Mouse (Mus musculus) mature B cell (primary cell): ENCODE data around the gene Tbx21.

Experiments used
- in situ Hi-C: fragments of 300-500 bp; cut with MboI; formaldehyde crosslinking; loops from 2 replicates; pipeline ENCODE4 v1.14.3; 2019

The Tbx21 gene

DNA sequence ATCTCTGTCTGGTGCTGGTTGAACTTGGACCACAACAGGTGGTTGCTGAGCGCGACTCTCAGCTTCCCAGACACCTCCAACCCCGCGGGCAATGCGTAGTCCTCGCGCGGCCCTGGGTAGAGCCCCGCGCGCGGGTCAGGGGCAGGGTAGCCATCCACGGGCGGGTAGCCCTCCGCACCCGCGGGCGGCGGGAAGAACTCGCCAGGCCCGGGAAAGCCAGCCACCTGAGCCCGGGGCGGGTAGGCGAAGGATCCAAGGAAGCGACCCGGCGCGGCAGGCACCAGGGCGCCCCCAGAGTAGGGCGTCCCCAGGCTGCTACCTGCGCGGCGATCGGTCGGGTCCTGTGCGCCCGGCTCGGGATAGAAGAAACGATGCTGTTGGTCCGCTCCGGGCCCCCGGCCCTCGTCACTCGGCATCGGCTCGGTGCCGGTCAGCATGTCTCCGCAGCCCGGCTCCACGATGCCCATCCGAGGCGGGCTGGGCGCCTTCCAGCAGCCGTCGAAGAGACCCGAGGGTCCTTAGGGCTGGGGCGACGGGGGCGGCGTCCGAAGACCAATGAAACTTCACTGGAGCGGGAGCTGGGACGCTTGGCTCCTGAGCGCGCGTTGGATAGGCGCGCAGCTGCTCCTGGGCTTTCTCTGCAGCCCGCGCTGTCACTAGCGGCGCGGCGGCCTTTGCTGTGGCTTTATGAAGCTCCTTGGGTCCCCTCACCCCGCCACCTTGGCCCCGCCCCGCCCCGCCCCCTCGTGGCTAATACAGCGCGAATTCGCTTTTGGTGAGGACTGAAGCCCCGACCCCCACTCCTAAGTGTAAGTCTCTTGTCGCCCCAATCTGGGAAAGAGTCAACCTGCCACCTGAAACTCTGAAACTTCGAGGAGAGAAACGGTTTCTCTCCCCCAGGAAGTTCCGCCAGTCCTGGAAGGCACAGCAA lies at the start of gene Tbx21:
Tbx21 (minus strand) TSS at position 661 of the 931 bp plus-strand sequence.
- in situ Hi-C loops, result loop anchor here (5.0 kb wide), 1 partner anchor 32 kb away; no protein-coding TSS in a partner anchor

DNA sequence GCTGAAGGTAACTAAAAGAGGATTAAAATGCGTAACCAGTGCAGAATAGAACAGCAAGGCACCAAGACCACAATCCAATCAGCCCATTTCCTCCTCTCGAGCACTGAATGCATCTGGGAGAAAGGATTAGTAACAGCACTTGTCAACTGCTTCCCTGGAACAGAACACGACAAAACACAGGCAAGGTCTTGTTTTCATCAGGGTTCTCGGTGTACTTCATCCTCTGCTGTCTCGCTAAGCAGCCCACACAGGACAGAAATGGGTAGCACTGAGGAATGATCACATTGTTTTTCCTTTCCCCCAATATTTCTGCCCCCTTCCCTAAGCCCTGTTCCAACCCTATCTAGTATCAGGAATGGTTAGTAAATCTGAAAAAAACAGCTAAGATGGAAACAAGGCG lies 45.2 kb upstream of the Tbx21 start:
- in situ Hi-C loops, result no loop called here

DNA sequence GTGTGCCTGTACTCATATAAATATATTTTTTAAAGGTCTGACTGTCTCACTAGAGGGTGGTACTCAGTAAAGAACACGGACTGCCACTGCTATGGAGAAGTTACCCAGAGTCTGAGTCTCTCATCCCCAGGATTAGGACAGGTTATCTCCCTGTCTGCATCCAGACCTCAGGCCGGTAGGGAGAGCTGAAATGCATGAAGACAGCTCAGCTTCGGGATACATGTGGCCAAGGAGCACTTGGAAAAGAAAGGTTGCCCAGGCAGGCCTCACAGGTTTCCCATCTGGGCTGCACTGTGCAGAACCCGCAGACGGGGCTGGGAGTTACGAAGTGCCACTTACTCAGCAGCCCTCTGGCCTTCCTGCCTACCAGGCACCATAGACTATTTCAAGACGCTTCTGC lies 41.9 kb upstream of the Tbx21 start:
- in situ Hi-C loops, result no loop called here

DNA sequence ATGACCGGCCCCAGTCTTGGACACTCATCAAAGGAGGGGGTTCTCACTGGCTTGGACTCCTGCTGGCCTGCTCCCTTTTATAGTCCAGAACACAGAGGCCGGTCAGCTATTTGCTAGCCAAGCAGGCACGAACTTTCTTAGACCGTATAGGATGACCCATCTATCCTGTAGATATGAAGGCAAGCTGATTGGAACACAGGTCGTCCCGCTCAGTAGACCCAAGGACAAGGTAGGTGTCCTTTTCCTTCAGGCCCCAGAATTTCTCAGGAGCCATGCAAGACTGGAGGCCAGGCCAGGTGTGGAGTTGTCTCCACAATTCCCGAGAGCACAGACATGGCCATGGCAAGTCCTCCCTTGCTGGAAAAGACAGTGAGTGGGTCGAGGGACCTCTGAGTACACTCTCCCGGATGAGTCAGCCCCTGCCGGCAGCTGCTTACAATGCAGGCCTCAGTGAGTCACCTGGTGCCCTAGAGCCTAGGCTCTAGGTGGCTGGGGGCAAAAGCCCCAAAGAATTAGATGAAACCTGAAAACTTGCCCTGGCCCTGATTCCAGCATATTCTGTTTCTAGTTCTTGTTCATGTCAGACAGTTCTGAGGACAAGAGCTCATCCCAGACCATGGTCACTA lies 37.6 kb upstream of the Tbx21 start:
- in situ Hi-C loops, result no loop called here

DNA sequence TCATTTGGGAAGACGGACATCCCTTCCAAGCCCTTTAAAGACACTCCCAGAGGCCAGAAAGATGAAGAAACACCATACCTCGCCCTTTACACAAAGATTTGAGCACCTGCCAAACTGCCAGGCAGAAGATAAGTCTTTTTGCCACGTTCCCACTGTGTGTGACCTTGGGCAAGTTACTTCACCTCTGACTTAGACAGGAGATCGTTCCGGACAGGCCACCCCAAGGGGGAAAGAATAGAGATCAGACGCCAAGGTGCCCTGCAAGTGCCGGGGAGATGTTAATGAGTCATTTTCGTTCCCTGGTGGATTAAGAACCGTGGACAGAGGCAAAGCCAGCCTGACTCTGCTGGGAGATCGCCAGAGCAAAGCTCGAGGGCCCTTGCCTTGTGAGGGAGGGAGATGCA lies 36.9 kb upstream of the Tbx21 start:
- in situ Hi-C loops, result no loop called here

DNA sequence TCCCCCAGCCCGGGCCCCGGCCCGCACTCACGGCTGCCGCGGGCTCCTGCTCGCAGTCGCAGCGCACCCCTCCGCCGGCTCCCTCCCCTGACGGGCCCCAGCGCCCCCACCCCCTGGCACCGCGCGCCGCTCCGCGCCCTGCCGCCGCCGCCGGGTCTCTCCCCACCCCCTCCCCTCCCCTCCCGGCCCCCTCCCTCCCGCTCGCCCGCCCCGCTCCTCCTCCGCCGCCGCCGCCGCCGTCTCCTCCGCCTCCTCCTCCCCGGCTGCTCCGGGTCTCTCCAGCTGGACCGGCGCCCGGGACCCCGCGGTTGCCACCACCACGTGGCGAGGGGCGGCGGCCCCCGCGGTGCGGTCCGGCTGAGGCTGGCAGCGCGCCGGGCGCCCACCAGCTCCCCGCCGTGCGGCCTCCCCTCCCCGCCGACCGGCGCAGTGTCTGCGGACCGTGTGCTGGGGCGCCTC lies 36.2 kb upstream of the Tbx21 start, which contains the start of gene Tbkbp1:
Tbkbp1 (minus strand) TSS at position 153 of the 459 bp plus-strand sequence.
- in situ Hi-C loops, result no loop called here

DNA sequence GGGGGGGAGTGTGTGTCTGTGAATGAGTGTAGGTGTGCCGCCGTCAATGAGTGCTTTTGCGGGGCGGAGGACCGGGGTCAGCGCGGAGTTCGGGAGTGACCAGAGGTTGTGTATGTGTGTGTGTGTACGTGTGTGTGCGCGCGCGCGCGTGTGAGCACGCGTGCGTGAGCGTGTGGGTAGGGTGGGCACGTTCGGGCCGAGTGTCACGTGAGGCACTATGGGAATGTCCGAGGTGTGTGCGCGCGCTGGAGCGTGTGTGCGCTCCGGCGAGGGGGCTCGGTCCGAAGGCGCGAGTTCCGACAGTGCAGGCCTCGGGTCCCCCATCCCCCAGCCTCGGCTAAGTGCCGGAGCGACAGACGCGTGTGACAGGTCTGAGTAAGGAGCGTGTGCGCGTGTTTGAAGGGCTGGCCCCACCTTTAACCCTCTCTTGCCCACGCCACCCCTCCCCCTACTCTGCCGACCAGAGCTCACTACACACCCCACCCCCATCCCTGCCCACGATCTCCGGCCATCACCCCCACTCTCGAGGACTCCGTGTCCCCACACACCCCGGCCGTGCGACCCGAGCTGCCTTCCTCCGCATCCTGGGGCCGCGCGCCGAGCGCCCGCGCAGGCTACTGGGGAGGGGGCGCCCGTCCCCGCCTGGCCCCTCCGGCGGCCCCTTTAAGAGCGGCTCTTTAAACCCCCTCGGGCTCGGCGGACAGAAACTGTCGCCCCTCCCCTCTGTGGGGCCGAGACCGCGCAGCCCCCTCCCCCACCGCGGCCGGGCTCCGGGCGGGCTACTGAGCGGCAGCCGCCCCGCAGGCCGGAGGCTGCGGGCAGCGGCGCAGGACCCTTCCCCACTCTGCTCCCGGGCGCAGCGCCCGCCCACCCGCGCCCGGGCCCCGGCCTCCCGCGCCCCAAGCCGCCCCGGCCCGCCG lies 35.5 kb upstream of the Tbx21 start:
- in situ Hi-C loops, result no loop called here

DNA sequence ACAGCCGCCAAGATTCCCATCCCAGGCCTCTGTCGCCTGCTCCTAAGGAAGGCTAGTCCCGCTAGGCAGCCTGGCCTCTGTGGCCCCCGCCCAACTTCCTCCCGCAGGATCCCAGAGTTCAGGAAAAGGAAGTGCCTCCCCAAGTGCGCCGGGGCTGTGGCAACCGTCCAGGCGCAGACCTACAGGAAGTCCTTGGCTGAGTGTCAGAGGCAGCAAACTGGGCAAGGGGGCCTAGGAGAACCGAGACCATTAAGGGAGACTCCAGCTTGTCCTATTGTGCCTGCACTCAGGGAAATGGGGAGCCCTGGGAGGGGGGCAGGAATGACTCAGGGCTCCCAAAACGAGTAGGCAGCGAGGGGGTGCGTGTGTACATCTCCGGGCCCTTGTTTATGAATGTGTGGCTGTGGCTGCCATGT lies 34.9 kb upstream of the Tbx21 start:
- in situ Hi-C loops, result loop anchor here (5.0 kb wide), 1 partner anchor 38 kb away; no protein-coding TSS in a partner anchor

DNA sequence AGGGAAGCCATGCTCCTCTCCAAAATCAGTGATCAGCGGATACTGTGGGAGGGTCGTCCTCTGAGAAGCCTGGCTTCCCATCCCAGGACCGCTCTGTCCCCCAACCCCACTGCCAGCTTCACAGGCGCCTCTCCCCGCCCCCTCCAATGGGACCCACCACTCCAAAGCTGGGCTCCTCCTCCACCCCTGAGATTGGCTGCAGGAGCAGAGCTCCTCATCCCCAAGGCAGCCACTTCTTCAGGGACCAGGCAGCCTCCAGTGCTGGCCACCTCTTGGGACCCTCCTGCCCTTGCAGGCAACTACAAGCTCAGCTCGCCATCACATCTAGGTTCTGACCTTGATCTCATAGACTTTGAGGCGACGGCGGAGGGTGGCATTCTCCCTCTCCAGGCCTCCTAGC lies 33.9 kb upstream of the Tbx21 start:
- in situ Hi-C loops, result loop anchor here (5.0 kb wide), 1 partner anchor 37 kb away; no protein-coding TSS in a partner anchor

DNA sequence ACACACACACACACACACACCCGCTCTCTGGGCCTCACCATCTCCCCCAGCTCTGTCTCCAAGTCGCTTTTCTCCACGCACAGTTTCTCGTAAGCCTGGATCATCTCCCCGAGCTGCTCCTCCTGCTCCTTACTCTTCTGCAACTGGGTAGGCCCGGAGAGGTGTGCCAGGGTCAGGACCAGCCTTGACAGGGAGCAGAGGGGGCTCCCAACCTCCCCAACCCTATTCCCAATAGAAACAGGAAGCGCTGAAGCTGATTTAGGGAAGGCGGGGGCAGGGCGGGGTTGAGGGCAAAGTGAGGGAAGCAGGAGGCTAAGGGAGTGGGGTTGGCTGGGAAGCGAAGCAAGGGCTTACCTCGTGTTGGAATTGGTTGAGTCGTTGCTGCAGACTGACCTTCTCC lies 33.5 kb upstream of the Tbx21 start:
- in situ Hi-C loops, result loop anchor here (5.0 kb wide), 1 partner anchor 36 kb away; no protein-coding TSS in a partner anchor

DNA sequence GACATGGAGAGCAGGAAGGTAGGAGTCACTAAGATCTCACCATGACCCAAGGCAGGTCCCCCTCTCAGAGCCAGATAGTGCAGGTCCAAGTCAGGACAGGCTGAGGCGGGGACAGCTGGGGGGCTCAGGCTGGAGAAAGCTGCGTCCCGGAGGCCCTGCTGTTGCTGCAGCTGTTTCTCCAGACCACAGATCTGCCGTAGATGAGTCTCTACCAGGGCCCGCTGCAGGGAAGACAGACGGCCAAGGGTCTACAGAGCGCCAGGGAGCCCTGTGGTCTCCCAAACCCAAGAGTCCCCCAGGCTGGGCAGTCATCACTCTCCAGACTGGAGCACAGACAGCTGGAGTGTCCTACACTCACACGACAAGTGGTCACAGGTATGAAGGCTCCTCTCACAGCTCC lies 32.2 kb upstream of the Tbx21 start:
- in situ Hi-C loops, result loop anchor here (5.0 kb wide), 1 partner anchor 35 kb away; no protein-coding TSS in a partner anchor

DNA sequence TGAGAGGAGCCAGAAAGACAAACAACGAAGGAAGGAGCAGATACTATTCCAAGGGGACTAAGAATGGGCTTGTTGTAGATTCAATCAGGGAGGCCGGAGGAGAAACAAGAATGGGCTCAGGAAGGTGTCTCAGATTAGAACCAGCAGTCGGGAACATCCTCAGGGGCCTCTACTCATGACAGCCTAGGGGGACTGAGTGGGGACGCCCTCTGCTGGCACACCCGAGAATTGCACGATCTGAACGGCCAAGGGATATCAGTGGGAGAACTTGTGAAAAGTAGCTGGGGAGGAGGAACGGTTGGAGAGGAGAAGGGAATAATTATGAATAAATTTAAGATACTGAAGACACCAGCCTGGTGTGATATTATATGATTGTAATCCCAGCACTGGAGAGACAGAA lies 31.6 kb upstream of the Tbx21 start:
- in situ Hi-C loops, result loop anchor here (5.0 kb wide), 1 partner anchor 34 kb away; no protein-coding TSS in a partner anchor

DNA sequence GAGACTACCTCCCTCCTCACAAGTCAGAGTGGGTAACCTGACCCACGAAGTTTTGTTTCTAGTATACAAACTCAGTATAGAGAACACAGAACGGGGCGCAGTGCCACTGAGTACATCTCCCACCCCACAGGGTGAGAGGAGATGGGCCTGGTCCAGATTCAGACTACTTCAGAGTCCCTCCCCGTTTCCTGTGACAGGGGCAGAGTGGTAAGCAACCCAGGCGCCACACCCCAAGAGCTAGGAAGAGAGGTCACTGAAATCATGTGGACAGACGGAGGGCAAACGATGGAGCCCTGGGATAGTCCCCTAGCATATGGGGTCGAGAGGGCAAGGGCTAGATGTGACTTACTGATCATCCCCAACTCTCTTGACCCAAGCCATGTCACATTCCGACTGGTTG lies 30.8 kb upstream of the Tbx21 start:
- in situ Hi-C loops, result loop anchor here (5.0 kb wide), 1 partner anchor 34 kb away; no protein-coding TSS in a partner anchor

DNA sequence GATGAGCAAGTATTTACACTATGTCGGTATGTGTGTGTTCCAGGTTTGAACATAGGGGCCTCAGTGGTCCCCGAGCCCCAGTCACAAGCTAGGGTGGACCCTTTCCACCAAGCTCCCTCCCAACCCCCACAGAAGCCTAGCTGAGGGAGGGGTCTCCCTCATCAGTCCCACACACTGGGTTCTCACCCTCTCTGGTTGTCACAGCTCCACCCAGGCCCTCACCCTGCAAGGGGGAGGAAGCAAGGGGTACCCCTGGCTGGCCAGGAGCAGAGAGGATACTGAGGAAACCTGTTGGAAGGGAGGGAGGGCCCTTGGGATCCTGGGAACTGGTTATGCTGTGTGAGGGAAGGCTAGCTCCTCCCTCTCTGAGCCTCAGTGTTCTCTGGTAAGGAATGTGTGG lies 30.2 kb upstream of the Tbx21 start:
- in situ Hi-C loops, result loop anchor here (5.0 kb wide), 1 partner anchor 33 kb away; no protein-coding TSS in a partner anchor

DNA sequence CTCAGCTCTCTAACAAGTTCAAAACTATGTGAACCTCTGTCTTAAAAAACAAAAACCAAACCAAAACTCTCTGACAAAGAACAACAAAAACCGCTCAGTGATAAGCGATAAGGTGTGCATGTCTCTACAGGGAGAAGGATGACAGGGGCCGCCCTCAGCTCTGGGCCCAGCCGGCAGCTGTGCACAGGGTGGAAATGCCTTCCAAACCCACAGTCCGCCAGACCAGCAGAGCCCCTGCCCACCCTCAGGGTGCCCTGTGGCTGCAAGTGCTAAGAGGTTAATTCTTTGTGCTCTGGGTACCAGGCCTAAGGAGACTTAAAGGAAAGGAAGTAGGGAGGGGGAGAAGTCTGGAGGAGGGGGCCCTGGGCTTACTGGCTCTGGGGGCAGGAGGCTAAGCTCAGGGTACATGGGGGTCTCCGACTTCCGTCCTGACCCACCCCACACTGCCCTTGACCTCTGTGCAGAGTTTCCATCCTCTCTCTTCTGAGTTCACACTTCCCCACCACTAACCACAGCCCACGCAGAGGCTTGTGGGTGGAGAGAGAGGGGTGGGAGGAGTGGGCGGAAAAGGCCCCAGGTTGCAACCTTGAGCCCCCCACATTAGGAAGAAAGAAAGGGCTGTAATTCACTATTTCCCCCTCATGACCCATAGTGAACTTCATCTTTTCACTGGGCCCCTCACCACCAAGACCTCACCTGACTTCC lies 28.2 kb upstream of the Tbx21 start:
- in situ Hi-C loops, result no loop called here

DNA sequence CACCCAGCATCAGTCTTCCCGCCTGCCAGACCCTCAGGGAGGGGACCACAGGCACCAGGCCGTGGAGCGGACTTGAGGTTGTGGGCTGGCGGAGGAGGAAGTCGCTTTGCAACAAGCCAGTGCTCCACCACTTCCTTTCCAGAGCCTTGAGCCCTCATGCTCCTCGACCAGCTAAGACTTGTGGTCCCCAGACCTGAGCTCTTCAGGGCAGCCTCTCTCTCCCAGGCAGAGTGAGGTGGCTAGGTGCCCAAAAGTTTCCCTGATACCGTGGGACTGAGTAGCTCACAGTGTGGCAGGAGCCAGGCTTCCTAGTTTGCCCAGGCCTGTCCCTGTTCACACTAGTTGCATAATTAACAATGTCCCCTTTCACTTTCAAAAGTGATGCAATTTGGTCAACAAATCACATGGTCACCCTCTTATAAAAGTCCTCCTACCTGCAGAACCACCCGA lies 27.1 kb upstream of the Tbx21 start:
- in situ Hi-C loops, result no loop called here

DNA sequence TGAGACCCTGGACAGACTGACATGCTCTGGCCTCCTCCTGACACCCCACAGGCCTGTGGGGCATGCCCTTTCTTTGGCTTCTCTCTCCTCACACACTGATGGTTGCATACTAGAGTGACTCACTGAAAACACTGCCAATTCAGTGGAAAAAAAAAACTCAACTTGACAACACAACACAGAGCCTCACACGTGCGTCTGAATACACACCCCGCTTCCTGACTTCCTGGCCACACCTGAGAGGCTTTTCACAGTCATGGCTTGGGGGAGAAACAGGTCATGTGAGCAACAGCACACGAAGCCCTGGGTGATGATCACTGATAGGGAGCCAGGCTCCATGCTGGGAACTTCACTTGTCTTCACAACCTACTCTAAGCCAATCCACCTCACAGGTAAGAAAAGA lies 25.7 kb upstream of the Tbx21 start:
- in situ Hi-C loops, result no loop called here

DNA sequence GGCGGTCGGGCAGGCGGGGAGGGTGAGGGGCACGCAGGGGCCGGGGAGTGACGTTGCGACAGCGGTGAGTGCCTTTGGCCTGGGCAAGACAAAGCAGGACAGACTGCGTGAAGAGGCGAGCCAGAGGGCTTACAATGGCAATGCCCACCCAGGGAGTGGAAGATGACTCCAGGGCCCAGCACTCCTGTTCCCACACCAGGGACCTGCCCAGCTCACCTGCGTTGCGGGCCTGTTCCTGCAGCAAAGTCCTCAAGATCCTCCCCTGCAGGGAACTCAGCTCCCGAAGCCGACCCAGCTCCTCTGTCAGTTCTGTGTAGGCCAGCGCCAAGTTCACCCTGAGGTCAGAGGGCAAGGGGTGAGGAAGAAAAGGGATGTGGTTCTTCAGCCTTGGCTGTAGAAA lies 24.1 kb upstream of the Tbx21 start:
- in situ Hi-C loops, result no loop called here

DNA sequence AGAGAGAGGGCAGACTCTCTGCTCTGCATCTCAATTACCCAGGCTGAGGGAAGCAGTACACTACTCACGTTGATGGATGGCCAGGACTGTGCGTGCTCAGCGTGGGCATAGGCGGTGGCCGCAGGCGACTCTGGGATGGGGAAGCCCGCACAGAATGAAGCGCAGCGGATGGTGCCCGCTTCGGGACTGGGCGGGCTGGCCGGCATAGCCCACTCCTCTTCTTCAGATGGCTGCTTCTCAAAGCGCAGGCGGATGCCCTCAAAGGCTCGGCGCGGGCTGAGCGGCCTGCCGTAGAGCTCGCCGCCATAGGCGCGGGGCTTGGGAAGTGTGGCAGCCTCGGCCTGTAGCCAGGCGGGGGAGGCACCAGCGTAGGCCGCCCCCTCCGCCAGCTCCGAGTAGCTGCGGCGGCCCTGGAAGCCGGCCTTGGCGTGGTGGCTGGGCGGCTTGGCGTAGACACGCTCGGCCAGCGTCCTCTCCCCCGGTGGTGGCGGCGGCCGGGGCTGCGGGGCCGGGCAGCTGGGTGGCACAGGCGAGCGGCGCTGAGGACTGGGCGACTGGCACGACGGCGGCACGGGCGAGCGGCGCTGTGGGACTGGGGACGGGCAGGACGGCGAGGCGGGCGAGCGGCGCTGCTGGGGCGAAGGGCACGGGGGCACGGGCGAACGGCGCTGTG lies 23.6 kb upstream of the Tbx21 start:
- in situ Hi-C loops, result no loop called here

DNA sequence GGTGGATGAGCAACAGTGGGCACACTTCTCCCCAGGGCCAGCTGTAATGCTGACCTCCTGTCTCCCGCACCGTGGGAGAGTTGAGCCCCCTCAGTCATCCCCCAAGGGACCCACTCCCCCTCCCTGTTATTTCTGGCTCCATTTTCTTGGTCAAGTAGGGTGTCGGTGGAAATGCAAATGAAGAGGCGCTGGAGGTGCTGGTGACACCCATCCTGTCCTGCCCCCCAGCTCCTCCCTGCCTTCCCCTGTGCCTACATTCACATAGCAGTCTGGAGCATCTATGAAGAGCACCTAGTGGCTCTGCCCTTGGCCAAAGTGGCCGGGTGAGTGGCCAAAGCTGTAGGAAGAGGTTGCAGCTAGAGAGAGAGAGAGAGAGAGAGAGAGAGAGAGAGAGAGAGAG lies 18.1 kb upstream of the Tbx21 start:
- in situ Hi-C loops, result no loop called here
